In genomic region chr12:117914613-117915245, GRCm38 (mm10) we compare ENCODE assay signal across 14 mouse cellular contexts.
A peak's percentile ranks its signal among the peaks of the same experiment; 100 is the strongest.
DNase-seq lines count a peak whose midpoint lies in the region; ATAC-seq lines count a peak whose summit lies in the region.
"Had no signal": no experiment of that assay in that cellular context is flagged by ENCODE, and none has a peak within 500 bp of the region (broad histone marks: within the 10 kb centered on the region; RNA-seq: fewer than 3 reads in every experiment).

No protein-coding gene starts in this region.

- H3K9me3 ChIP-seq in hindbrain, embryonic 10.5 days, result no peaks in the 10 kb centered on the region
- no peaks in the 10 kb centered on the region for H3K9me3 ChIP-seq in hindbrain, embryonic 16.5 days (ENCODE audit: control insufficient read depth, low read length)
- no peaks in the 10 kb centered on the region for H3K9me3 ChIP-seq in hindbrain, embryonic 11.5 days (ENCODE audit: control insufficient read depth, low read length)
- no peaks in the 10 kb centered on the region for H3K9me3 ChIP-seq in kidney, embryonic 15.5 days (replicated peaks)

- H3K27me3 ChIP-seq in hindbrain, embryonic 10.5 days (ENCODE audit: insufficient read depth, poor library complexity, severe bottlenecking), result no peaks in the 10 kb centered on the region
- H3K27me3 ChIP-seq in hindbrain, embryonic 16.5 days (replicated peaks; ENCODE audit: control insufficient read depth, insufficient read depth, low read length), result no peaks in the 10 kb centered on the region
- H3K27me3 ChIP-seq in hindbrain, embryonic 11.5 days (ENCODE audit: control insufficient read depth, insufficient read depth, low read length), result no peaks in the 10 kb centered on the region
- no peaks in the 10 kb centered on the region for H3K27me3 ChIP-seq in kidney, embryonic 15.5 days

- H3K27ac ChIP-seq in hindbrain, embryonic 10.5 days, result peak overlapping the region; percentile 74; the same call in 1 of the 2 replicates
- H3K27ac ChIP-seq in hindbrain, embryonic 16.5 days (ENCODE audit: low read depth, low read length), result no peak overlapping the region
- no peak overlapping the region for H3K27ac ChIP-seq in hindbrain, embryonic 11.5 days (ENCODE audit: low read depth, low read length)
- peak overlapping the region; percentile 57 for H3K27ac ChIP-seq in kidney, embryonic 15.5 days

- DNase-seq in hindbrain, embryonic 10.5 days (ENCODE audit: low spot score), result peak; percentile 12
- DNase-seq in R1 (ENCODE audit: low read depth, low spot score), result peak; percentile 95
- peak; percentile 39 for DNase-seq in hindbrain, embryonic 11.5 days (ENCODE audit: low spot score)
- no peak for DNase-seq in layer of hippocampus, postnatal 25 days (ENCODE audit: extremely low spot score in 1 of 2, low spot score in 1 of 2)
- no peak for DNase-seq in adrenal gland, postnatal 10 days
- no peak for DNase-seq in cerebellum, adult 11-12 months
- DNase-seq: cerebellum, adult 9-10 months; heart, adult 11 months; liver; right cerebral cortex, postnatal 25 days had no signal

- ATAC-seq in hindbrain, embryonic 16.5 days, result no peak
- ATAC-seq in hindbrain, embryonic 11.5 days (ENCODE audit: low FRiP score), result peak; percentile 62
- ATAC-seq in kidney, embryonic 15.5 days (replicated peaks; ENCODE audit: low FRiP score), result peak; percentile 76
- ATAC-seq: lung, postnatal 0 days had no signal

- no peaks in the 10 kb centered on the region for H3K36me3 ChIP-seq in hindbrain, embryonic 10.5 days
- H3K36me3 ChIP-seq in hindbrain, embryonic 16.5 days (ENCODE audit: control insufficient read depth, insufficient read depth, low read length), result no peaks in the 10 kb centered on the region
- H3K36me3 ChIP-seq in hindbrain, embryonic 11.5 days (ENCODE audit: control insufficient read depth, insufficient read depth, low read length), result no peaks in the 10 kb centered on the region
- H3K36me3 ChIP-seq in kidney, embryonic 15.5 days, result no peaks in the 10 kb centered on the region
- H3K36me3 ChIP-seq: G1E had no signal

- no peak overlapping the region for H3K9ac ChIP-seq in hindbrain, embryonic 16.5 days (ENCODE audit: low read depth, low read length)
- no peak overlapping the region for H3K9ac ChIP-seq in hindbrain, embryonic 11.5 days (ENCODE audit: low read depth, low read length)
- no peak overlapping the region for H3K9ac ChIP-seq in kidney, embryonic 15.5 days

- no peak overlapping the region for H3K4me2 ChIP-seq in hindbrain, embryonic 16.5 days (ENCODE audit: low read length)
- H3K4me2 ChIP-seq in hindbrain, embryonic 11.5 days (replicated peaks; ENCODE audit: low read depth, low read length), result no peak overlapping the region
- 0 out of 2 replicates have a peak overlapping the region, but pooled peaks have one; percentile 0 for H3K4me2 ChIP-seq in kidney, embryonic 15.5 days

- 21% methylated on average over 10 of the region's 10 CpGs for WGBS in hindbrain, embryonic 10.5 days
- WGBS in hindbrain, embryonic 16.5 days, result 14% methylated on average over 10 of the region's 10 CpGs
- 12% methylated on average over 10 of the region's 10 CpGs for WGBS in hindbrain, embryonic 11.5 days
- WGBS in kidney, embryonic 15.5 days, result 17% methylated on average over 10 of the region's 10 CpGs

- peaks cover 32% of the 10 kb centered on the region for H3K4me1 ChIP-seq in hindbrain, embryonic 10.5 days (replicated peaks)
- H3K4me1 ChIP-seq in hindbrain, embryonic 16.5 days (ENCODE audit: control insufficient read depth, insufficient read depth, low read depth, low read length), result peaks cover 5% of the 10 kb centered on the region
- H3K4me1 ChIP-seq in hindbrain, embryonic 11.5 days (replicated peaks; ENCODE audit: control insufficient read depth, insufficient read depth, low read length), result peaks cover 13% of the 10 kb centered on the region
- peaks cover 20% of the 10 kb centered on the region for H3K4me1 ChIP-seq in kidney, embryonic 15.5 days

- no peak overlapping the region for H3K4me3 ChIP-seq in hindbrain, embryonic 10.5 days
- no peak overlapping the region for H3K4me3 ChIP-seq in hindbrain, embryonic 16.5 days (ENCODE audit: low read length)
- no peak overlapping the region for H3K4me3 ChIP-seq in hindbrain, embryonic 11.5 days (ENCODE audit: low read depth, low read length)
- H3K4me3 ChIP-seq in kidney, embryonic 15.5 days (replicated peaks), result no peak overlapping the region

Comparison
In these comparisons a context has a peak if more than half of its experiments do, and no peak if none do; other contexts are left out.
1. H3K27ac ChIP-seq: peak in hindbrain, embryonic 10.5 days (single experiment) and kidney, embryonic 15.5 days (single experiment); none in hindbrain, embryonic 16.5 days (single experiment) and hindbrain, embryonic 11.5 days (single experiment).
2. DNase-seq: peak in hindbrain, embryonic 10.5 days (single experiment), R1 (single experiment) and hindbrain, embryonic 11.5 days (single experiment); none in layer of hippocampus, postnatal 25 days (0 of 2), adrenal gland, postnatal 10 days (single experiment) and cerebellum, adult 11-12 months (single experiment).